21 mouse cellular contexts compared by ENCODE assay signal in the genomic region with DNA sequence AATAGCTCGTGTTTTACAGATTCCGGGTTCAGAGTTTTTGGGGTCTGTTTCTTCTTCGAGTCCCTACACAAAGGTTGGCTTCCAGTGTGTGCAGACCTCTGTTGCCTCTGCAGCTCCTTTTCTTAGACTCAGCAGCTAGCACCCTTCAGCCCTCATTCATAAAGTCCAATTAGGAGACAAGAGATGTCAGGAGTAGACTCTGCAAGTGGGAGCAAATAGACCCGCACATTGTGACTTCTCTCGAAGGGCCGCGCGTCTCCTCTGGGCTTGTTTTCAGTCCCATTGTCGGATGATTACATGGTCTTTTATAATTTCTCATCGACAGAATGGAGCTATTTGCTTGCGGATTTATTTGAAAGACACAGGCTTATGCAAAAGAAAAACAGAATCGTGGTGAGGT.
DNase-seq lines count a peak whose midpoint lies in the region; ATAC-seq lines count a peak whose summit lies in the region.
"Had no signal": no experiment of that assay in that cellular context is flagged by ENCODE, and none has a peak within 500 bp of the region (broad histone marks: within the 10 kb centered on the region; RNA-seq: fewer than 3 reads in every experiment).

No protein-coding gene starts in this region.

- no peak overlapping the region for H3K9ac ChIP-seq in forebrain, embryonic 11.5 days (ENCODE audit: low read length)
- no peak overlapping the region for H3K9ac ChIP-seq in hindbrain, embryonic 14.5 days
- no peak overlapping the region for H3K9ac ChIP-seq in hindbrain, embryonic 16.5 days (ENCODE audit: low read depth, low read length)
- no peak overlapping the region for H3K9ac ChIP-seq in midbrain, embryonic 14.5 days (replicated peaks; ENCODE audit: low read length)
- H3K9ac ChIP-seq in midbrain, embryonic 16.5 days (ENCODE audit: low read depth, low read length) = no peak overlapping the region
- H3K9ac ChIP-seq: embryonic facial prominence, embryonic 12.5 days; forebrain, embryonic 15.5 days; heart, embryonic 13.5 days had no signal

- peak; percentile 30 for DNase-seq in forebrain, embryonic 11.5 days (ENCODE audit: low spot score)
- no peak for DNase-seq in forebrain, embryonic 10.5 days (ENCODE audit: extremely low spot score, low spot score)
- peak; percentile 24 for DNase-seq in hindbrain, embryonic 14.5 days (ENCODE audit: low spot score)
- DNase-seq in midbrain, embryonic 14.5 days = peak; percentile 52
- peak; percentile 18 for DNase-seq in retina, postnatal 1 day
- no peak for DNase-seq in layer of hippocampus, adult 9-10 months (ENCODE audit: low spot score)
- DNase-seq: adrenal gland, postnatal 10 days; B cell, adult 2 months; cerebellum, adult 11-12 months; cerebellum, adult 9-10 months; cerebellum, postnatal 25 days; gastrocnemius, postnatal 36 days; heart, adult 11 months; heart, postnatal 4 days had no signal

- no peak overlapping the region for H3K27ac ChIP-seq in forebrain, embryonic 11.5 days (ENCODE audit: low read depth, low read length)
- H3K27ac ChIP-seq in forebrain, embryonic 10.5 days = no peak overlapping the region
- H3K27ac ChIP-seq in hindbrain, embryonic 14.5 days = no peak overlapping the region
- H3K27ac ChIP-seq in hindbrain, embryonic 16.5 days (ENCODE audit: low read depth, low read length) = no peak overlapping the region
- H3K27ac ChIP-seq in midbrain, embryonic 14.5 days (replicated peaks; ENCODE audit: low read depth, low read length) = no peak overlapping the region
- H3K27ac ChIP-seq in midbrain, embryonic 16.5 days (ENCODE audit: low read length) = no peak overlapping the region
- H3K27ac ChIP-seq: embryonic facial prominence, embryonic 12.5 days; forebrain, embryonic 15.5 days; heart, embryonic 13.5 days had no signal

- H3K4me3 ChIP-seq in forebrain, embryonic 11.5 days (ENCODE audit: low read depth, low read length) = no peak overlapping the region
- H3K4me3 ChIP-seq in forebrain, embryonic 10.5 days = no peak overlapping the region
- H3K4me3 ChIP-seq in hindbrain, embryonic 14.5 days (replicated peaks; ENCODE audit: low read length) = no peak overlapping the region
- H3K4me3 ChIP-seq in hindbrain, embryonic 16.5 days (ENCODE audit: low read length) = no peak overlapping the region
- no peak overlapping the region for H3K4me3 ChIP-seq in midbrain, embryonic 14.5 days (replicated peaks; ENCODE audit: low read depth, low read length)
- no peak overlapping the region for H3K4me3 ChIP-seq in midbrain, embryonic 16.5 days (ENCODE audit: low read depth, low read length)
- H3K4me3 ChIP-seq: embryonic facial prominence, embryonic 12.5 days; forebrain, embryonic 15.5 days; heart, embryonic 13.5 days had no signal

- H3K9me3 ChIP-seq in forebrain, embryonic 11.5 days (ENCODE audit: control insufficient read depth, low read length) = no peaks in the 10 kb centered on the region
- no peaks in the 10 kb centered on the region for H3K9me3 ChIP-seq in forebrain, embryonic 10.5 days
- H3K9me3 ChIP-seq in hindbrain, embryonic 14.5 days (ENCODE audit: control insufficient read depth, low read length) = no peaks in the 10 kb centered on the region
- H3K9me3 ChIP-seq in hindbrain, embryonic 16.5 days (ENCODE audit: control insufficient read depth, low read length) = no peaks in the 10 kb centered on the region
- no peaks in the 10 kb centered on the region for H3K9me3 ChIP-seq in midbrain, embryonic 14.5 days (ENCODE audit: control insufficient read depth, low read length)
- no peaks in the 10 kb centered on the region for H3K9me3 ChIP-seq in midbrain, embryonic 16.5 days (replicated peaks; ENCODE audit: control insufficient read depth, low read length, poor library complexity, severe bottlenecking)
- H3K9me3 ChIP-seq: embryonic facial prominence, embryonic 12.5 days; forebrain, embryonic 15.5 days; heart, embryonic 13.5 days had no signal

- WGBS in forebrain, embryonic 11.5 days = 49% methylated on average over 12 of the region's 12 CpGs
- WGBS in forebrain, embryonic 10.5 days = 74% methylated on average over 12 of the region's 12 CpGs
- WGBS in hindbrain, embryonic 14.5 days = 29% methylated on average over 12 of the region's 12 CpGs
- 30% methylated on average over 12 of the region's 12 CpGs for WGBS in hindbrain, embryonic 16.5 days
- 19% methylated on average over 12 of the region's 12 CpGs for WGBS in midbrain, embryonic 14.5 days
- 29% methylated on average over 12 of the region's 12 CpGs for WGBS in midbrain, embryonic 16.5 days

- no peaks in the 10 kb centered on the region for H3K36me3 ChIP-seq in forebrain, embryonic 11.5 days (ENCODE audit: control insufficient read depth, insufficient read depth, low read length)
- H3K36me3 ChIP-seq in forebrain, embryonic 10.5 days (replicated peaks) = no peaks in the 10 kb centered on the region
- no peaks in the 10 kb centered on the region for H3K36me3 ChIP-seq in hindbrain, embryonic 14.5 days (replicated peaks; ENCODE audit: control insufficient read depth, insufficient read depth)
- H3K36me3 ChIP-seq in hindbrain, embryonic 16.5 days (ENCODE audit: control insufficient read depth, insufficient read depth, low read length) = no peaks in the 10 kb centered on the region
- H3K36me3 ChIP-seq in midbrain, embryonic 14.5 days (ENCODE audit: control insufficient read depth, insufficient read depth, low read length) = no peaks in the 10 kb centered on the region
- H3K36me3 ChIP-seq in midbrain, embryonic 16.5 days (ENCODE audit: control insufficient read depth, insufficient read depth, low read length) = no peaks in the 10 kb centered on the region
- H3K36me3 ChIP-seq: embryonic facial prominence, embryonic 12.5 days; forebrain, embryonic 15.5 days; G1E; heart, embryonic 13.5 days had no signal

- H3K27me3 ChIP-seq in forebrain, embryonic 11.5 days (ENCODE audit: control insufficient read depth, insufficient read depth, low read length) = no peaks in the 10 kb centered on the region
- no peaks in the 10 kb centered on the region for H3K27me3 ChIP-seq in forebrain, embryonic 10.5 days (ENCODE audit: poor library complexity, severe bottlenecking)
- no peaks in the 10 kb centered on the region for H3K27me3 ChIP-seq in hindbrain, embryonic 14.5 days (ENCODE audit: control insufficient read depth, insufficient read depth, low read length)
- no peaks in the 10 kb centered on the region for H3K27me3 ChIP-seq in hindbrain, embryonic 16.5 days (replicated peaks; ENCODE audit: control insufficient read depth, insufficient read depth, low read length)
- H3K27me3 ChIP-seq in midbrain, embryonic 14.5 days (ENCODE audit: control insufficient read depth, insufficient read depth, low read length) = no peaks in the 10 kb centered on the region
- H3K27me3 ChIP-seq in midbrain, embryonic 16.5 days (ENCODE audit: control insufficient read depth, insufficient read depth, low read depth, low read length) = no peaks in the 10 kb centered on the region
- H3K27me3 ChIP-seq: embryonic facial prominence, embryonic 12.5 days; forebrain, embryonic 15.5 days; heart, embryonic 13.5 days had no signal

- 0 out of 2 replicates have a peak, but pooled peaks cover 4% of the 10 kb centered on the region for H3K4me1 ChIP-seq in forebrain, embryonic 11.5 days (replicated peaks; ENCODE audit: control insufficient read depth, insufficient read depth, low read length)
- H3K4me1 ChIP-seq in forebrain, embryonic 10.5 days = peaks cover 7% of the 10 kb centered on the region
- H3K4me1 ChIP-seq in hindbrain, embryonic 14.5 days (replicated peaks; ENCODE audit: control insufficient read depth, insufficient read depth, low read length) = no peaks in the 10 kb centered on the region
- H3K4me1 ChIP-seq in hindbrain, embryonic 16.5 days (ENCODE audit: control insufficient read depth, insufficient read depth, low read depth, low read length) = no peaks in the 10 kb centered on the region
- H3K4me1 ChIP-seq in midbrain, embryonic 14.5 days (ENCODE audit: control insufficient read depth, insufficient read depth, low read length) = no peaks in the 10 kb centered on the region
- no peaks in the 10 kb centered on the region for H3K4me1 ChIP-seq in midbrain, embryonic 16.5 days (ENCODE audit: control insufficient read depth, insufficient read depth, low read length)
- H3K4me1 ChIP-seq: embryonic facial prominence, embryonic 12.5 days; forebrain, embryonic 15.5 days; heart, embryonic 13.5 days had no signal

- no peak overlapping the region for H3K4me2 ChIP-seq in forebrain, embryonic 11.5 days (ENCODE audit: low read depth, low read length, severe bottlenecking)
- no peak overlapping the region for H3K4me2 ChIP-seq in hindbrain, embryonic 14.5 days (replicated peaks)
- H3K4me2 ChIP-seq in hindbrain, embryonic 16.5 days (ENCODE audit: low read length) = no peak overlapping the region
- H3K4me2 ChIP-seq in midbrain, embryonic 14.5 days (ENCODE audit: low read length) = no peak overlapping the region
- H3K4me2 ChIP-seq in midbrain, embryonic 16.5 days (ENCODE audit: low read length) = no peak overlapping the region
- H3K4me2 ChIP-seq: embryonic facial prominence, embryonic 12.5 days; forebrain, embryonic 15.5 days; heart, embryonic 13.5 days had no signal

- ATAC-seq in forebrain, embryonic 11.5 days (replicated peaks; ENCODE audit: low FRiP score) = no peak
- no peak for ATAC-seq in hindbrain, embryonic 14.5 days (ENCODE audit: low FRiP score)
- no peak for ATAC-seq in hindbrain, embryonic 16.5 days
- ATAC-seq in midbrain, embryonic 14.5 days (ENCODE audit: low FRiP score, low TSS enrichment) = no peak
- ATAC-seq in midbrain, embryonic 16.5 days = no peak
- ATAC-seq: CD4-positive, CD25-positive, alpha-beta regulatory T cell, adult 4 months; forebrain, embryonic 15.5 days had no signal

Comparison
In these comparisons a context has a peak if more than half of its experiments do, and no peak if none do; other contexts are left out.
1. DNase-seq: peak in forebrain, embryonic 11.5 days (single experiment), hindbrain, embryonic 14.5 days (single experiment), midbrain, embryonic 14.5 days (single experiment) and retina, postnatal 1 day (single experiment); none in forebrain, embryonic 10.5 days (single experiment) and layer of hippocampus, adult 9-10 months (single experiment).